Mouse (Mus musculus) natural killer cell, adult 2 months (primary cell): ENCODE results near the gene Chrne.

Experiments
- DNase-seq, 2 experiments: peaks; one replicate each; pipeline ENCODE4 v3.0.0; 2022; ENCODE audit warnings: low spot score in 2 of 2

Chrne gene

GRCm38 (mm10) chr11:70628431-70628830 is 9.4 kb upstream of the Chrne start:
- no peak for DNase-seq

GRCm38 (mm10) chr11:70626877-70627276 is 7.9 kb upstream of the Chrne start:
- no peak for DNase-seq

GRCm38 (mm10) chr11:70625473-70625872 is 6.5 kb upstream of the Chrne start:
- peak; percentile 40 to 64 for DNase-seq

GRCm38 (mm10) chr11:70623053-70623742 is 4.2 kb upstream of the Chrne start:
- DNase-seq: no peak

- peak; percentile 42 to 43 for DNase-seq
Measured at GRCm38 (mm10) chr11:70621972-70622814, 3.2 kb upstream of the Chrne start.

- peak; percentile 46 to 62 for DNase-seq
Measured at GRCm38 (mm10) chr11:70615516-70616093, 3.4 kb downstream of the Chrne start, which contains the start of gene 4930544D05Rik. Gene 4930544D05Rik, plus strand, starts transcription at chr11:70615848.

GRCm38 (mm10) chr11:70615074-70615473 is 3.9 kb downstream of the Chrne start:
- DNase-seq: peak; percentile 74 to 80

- DNase-seq: no peak
Measured at GRCm38 (mm10) chr11:70612505-70612904, 6.5 kb downstream of the Chrne start.

- DNase-seq: no peak
Measured at GRCm38 (mm10) chr11:70610752-70611151, 8.3 kb downstream of the Chrne start.

- DNase-seq: peak in 1 of 2 experiments; percentile 42
Measured at GRCm38 (mm10) chr11:70608381-70609066, 10.5 kb downstream of the Chrne start.

- no peak for DNase-seq
Measured at GRCm38 (mm10) chr11:70607611-70608010, 11.4 kb downstream of the Chrne start.

- DNase-seq: no peak
Measured at GRCm38 (mm10) chr11:70606717-70607116, 12.3 kb downstream of the Chrne start.

GRCm38 (mm10) chr11:70605024-70605566 is 13.9 kb downstream of the Chrne start:
- peak; percentile 57 to 74 for DNase-seq

GRCm38 (mm10) chr11:70598451-70598953 is 20.5 kb downstream of the Chrne start:
- DNase-seq: no peak

GRCm38 (mm10) chr11:70597301-70597700 is 21.7 kb downstream of the Chrne start:
- peak; percentile 31 to 33 for DNase-seq

- no peak for DNase-seq
Measured at GRCm38 (mm10) chr11:70596094-70596493, 22.9 kb downstream of the Chrne start.

- no peak for DNase-seq
Measured at GRCm38 (mm10) chr11:70595638-70596037, 23.4 kb downstream of the Chrne start.

- DNase-seq: no peak
Measured at GRCm38 (mm10) chr11:70594253-70594989, 24.6 kb downstream of the Chrne start.

GRCm38 (mm10) chr11:70591733-70592132 is 27.3 kb downstream of the Chrne start:
- no peak for DNase-seq

- no peak for DNase-seq
Measured at GRCm38 (mm10) chr11:70586954-70587353, 32.1 kb downstream of the Chrne start.

GRCm38 (mm10) chr11:70586261-70586660 is 32.8 kb downstream of the Chrne start:
- DNase-seq: no peak
